Mouse (Mus musculus): ENCODE results near the gene Rbbp8nl. TPM values are rescaled to one million over a fixed set of nuclear protein-coding genes. Genes with fewer than 3 reads are reported as not detected.
A peak's percentile ranks its signal among the peaks of the same experiment; 100 is the strongest.

Rbbp8nl gene
- total RNA-seq, 1 experiment from 2014 or later: not detected

DNA sequence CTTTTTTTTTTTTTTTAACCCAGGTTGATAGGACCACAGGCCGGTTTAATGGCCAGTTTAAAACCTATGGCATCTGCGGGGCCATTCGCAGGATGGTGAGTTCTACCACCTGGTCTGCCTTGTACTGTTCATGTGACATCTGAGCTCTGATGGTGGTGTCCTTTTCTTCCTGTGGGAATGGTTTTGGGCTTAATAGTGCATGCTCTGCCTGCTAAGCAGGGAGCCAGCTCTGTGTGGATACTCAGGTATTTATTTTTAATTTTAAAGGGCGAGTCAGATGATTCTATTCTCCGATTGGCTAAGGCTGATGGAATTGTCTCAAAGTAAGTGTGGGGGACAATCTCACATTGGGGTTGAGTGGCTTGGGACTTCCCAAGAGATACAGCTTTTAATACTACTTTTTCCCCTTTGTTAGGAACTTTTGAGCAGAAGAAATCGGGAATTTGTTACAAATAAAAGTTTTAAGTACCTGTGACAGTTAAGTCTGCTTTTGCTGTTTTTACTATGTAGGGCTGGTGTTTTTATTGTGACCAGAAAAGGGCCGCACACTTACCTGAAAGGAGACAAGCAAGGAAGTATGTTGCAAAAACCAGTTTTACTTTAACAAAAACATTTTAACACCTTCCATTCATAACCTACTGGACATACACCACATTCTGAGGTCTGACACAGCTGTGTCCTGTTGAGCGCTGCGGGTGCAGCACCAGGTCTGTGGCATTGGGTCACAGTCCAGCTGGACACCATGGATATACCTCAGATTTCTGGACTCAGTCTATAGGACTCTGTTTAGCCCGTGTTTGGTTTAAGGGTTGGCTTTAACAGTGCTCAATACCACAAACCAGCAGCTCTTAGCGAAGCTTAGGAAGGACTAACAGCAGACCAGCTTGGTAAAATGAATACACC is 31.5 kb downstream of the Rbbp8nl start:
- DNase-seq: no peak

DNA sequence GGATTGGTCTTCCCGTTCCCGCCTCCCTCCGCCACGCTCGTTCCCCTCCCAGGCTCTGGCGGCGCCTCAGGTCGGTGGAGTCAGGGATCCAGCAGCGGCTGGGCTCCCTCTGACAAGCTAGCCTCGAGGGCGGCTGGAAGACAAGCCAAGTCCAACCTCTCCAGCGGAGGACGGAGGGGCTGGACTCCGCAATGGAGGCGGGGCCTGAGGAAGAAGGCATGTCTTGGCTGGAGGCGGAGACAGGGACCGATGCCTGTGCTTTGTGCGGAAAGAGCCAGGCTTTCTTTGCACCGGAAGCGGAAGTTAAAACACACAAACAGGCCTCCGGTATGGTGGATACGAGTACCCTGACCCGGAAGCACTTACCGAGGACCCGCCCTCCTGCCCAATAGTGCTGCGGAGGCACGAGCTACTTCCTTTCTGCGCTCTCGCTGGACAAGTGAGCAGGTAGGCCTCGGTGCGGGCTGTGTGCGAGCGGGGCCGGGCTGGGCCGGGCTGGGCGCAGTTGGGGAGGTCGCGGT is 32.6 kb downstream of the Rbbp8nl start, which contains the start of gene Rps21:
Rps21 (plus strand) TSS at position 377 of the 521 bp plus-strand sequence.
- peak; percentile 98 for DNase-seq

GRCm38 (mm10) chr2:180256296-180257000 is 33.2 kb downstream of the Rbbp8nl start:
- DNase-seq: no peak

- DNase-seq: no peak
These were observed 34.0 kb downstream of the Rbbp8nl start for GRCm38 (mm10) chr2:180255701-180256100.

- DNase-seq: no peak
These were observed 35.1 kb downstream of the Rbbp8nl start for GRCm38 (mm10) chr2:180254436-180255209.

DNA sequence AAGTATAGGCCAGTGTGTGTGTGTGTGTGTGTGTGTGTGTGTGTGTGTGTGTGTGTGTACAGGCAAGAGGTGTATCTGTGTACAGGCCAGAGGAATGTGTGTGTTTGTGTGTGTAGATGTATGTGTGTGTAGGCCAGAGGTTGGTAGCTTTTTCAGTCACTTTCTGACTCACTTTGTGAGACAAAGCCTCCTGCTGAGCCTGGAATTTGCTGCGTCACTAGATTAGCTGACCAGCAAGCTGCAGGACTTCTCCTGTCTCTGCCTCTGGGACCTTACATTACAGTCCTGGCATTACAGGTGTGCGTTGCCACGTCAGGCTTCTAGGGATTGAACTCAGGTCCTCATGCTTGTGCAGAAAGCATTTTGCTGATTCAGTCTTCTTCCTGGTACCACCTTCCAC is 37.8 kb downstream of the Rbbp8nl start:
- DNase-seq: no peak

DNA sequence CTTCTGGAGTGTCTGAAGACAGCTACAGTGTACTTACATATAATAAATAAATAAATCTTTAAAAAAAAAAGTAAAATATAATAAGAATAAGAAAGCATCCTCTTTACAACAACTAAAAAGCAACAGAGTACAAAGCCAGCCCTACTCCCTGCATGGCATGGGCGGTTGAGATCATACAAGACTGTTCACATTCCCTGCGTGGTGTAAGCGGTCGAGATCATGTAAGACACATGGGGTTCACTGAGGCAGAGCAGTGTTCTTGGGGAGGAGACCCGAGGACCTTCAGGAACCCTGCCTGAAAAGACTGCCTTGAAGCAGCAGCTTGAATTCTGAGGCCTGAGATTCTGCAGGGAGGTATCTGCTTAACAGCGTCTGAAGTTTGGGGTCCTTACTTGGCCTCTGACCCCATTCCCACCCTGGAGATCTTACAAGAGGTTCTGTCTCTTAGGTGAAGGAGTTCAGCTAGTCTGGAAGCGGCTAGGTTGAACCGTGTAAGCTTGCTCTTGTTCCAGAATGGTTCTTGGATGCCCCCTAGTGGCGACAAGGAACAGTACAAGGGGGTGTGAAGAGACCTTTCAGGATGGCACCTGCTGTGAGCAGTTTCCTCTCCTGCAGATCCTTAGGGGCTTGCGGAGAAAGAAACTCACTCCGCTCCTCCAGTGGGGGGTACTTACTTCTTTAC is 38.6 kb downstream of the Rbbp8nl start:
- peak; percentile 90 for DNase-seq

- no peak for DNase-seq
These were observed 40.6 kb downstream of the Rbbp8nl start for GRCm38 (mm10) chr2:180248947-180249660.

GRCm38 (mm10) chr2:180247916-180248315 is 41.8 kb downstream of the Rbbp8nl start:
- DNase-seq: no peak

- no peak for DNase-seq
These were observed 46.6 kb downstream of the Rbbp8nl start for GRCm38 (mm10) chr2:180243108-180243507.

DNA sequence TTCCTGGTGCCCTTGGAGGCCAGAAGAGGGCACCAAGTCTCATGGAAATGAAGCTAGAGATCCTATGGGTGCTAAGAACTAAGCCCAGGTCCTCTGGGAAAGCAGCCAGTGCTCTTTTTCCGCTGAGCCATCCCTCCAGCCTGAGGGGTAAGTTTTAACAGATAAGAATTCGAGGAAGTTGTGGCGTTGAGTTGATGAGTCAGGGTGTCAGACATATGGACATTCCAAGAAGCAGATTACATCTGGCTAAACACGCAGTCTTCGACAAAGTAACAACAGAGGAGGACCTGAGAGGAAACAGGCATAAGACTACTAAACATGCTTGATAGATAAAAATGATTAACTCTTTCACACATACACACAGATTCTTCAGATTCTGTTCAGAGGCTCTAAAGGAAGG is 51.1 kb downstream of the Rbbp8nl start:
- no peak for DNase-seq

- no peak for DNase-seq
These were observed 51.9 kb downstream of the Rbbp8nl start for GRCm38 (mm10) chr2:180237601-180238345.

DNA sequence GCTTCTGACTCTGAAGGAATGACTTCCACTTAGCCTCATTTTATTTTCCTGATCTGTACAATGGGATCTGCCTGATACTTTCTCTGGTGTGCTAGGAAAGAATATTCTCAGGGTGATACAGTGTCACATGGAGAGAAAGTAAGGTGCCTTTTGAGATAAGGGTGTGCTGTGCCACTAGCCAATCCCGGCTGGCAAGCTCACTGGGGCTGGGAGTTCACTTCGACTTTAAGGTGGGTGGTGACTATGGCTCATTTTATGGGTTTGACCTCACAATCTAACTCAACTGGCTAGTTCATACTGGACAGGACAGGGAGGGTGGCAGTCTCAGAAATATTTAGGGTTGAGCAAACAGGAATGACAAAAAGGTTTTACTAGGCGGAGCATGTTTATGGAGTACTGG is 52.7 kb downstream of the Rbbp8nl start:
- no peak for DNase-seq

DNA sequence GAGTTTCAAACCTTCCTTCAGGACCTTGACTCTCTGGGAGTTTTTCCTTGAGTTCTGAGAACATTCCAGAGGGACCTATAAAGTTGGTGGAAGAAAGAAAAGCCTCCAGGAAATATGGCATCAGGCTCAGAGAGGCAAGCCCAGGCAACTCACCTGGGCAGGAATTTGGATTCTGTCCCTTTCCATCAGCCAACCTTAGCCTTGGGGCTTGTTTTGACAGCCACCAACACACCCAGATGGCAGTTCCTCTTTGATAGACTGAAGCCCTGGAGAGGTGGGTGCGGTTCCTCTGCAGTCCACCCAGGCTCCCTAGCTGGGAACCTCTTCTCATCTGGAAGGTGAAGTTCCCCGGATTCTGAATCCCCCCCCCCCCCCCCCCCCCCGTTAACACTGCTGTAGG is 53.2 kb downstream of the Rbbp8nl start:
- no peak for DNase-seq

- no peak for DNase-seq
These were observed 53.9 kb downstream of the Rbbp8nl start for GRCm38 (mm10) chr2:180235788-180236187.

DNA sequence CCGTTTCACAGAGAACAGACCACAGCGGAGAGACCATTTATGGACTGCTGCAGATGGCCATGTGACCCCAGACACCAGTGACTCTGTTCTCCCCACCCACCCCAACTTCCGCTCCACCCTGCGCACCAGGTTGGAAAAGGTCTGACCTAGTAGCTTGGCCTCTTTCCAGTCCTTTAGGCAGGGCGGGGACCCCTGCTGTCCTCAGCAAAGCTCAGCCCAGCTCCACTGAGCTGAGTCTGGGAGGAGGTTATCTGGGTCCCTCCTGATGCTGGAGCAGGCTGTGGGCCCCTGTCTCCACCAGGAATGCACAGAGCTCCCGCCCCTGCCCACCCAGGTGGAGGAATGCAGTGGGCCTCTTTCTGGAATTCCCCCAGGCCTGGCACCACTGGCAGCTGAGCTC is 54.7 kb downstream of the Rbbp8nl start:
- no peak for DNase-seq

GRCm38 (mm10) chr2:180234353-180234752 is 55.3 kb downstream of the Rbbp8nl start:
- DNase-seq: no peak

DNA sequence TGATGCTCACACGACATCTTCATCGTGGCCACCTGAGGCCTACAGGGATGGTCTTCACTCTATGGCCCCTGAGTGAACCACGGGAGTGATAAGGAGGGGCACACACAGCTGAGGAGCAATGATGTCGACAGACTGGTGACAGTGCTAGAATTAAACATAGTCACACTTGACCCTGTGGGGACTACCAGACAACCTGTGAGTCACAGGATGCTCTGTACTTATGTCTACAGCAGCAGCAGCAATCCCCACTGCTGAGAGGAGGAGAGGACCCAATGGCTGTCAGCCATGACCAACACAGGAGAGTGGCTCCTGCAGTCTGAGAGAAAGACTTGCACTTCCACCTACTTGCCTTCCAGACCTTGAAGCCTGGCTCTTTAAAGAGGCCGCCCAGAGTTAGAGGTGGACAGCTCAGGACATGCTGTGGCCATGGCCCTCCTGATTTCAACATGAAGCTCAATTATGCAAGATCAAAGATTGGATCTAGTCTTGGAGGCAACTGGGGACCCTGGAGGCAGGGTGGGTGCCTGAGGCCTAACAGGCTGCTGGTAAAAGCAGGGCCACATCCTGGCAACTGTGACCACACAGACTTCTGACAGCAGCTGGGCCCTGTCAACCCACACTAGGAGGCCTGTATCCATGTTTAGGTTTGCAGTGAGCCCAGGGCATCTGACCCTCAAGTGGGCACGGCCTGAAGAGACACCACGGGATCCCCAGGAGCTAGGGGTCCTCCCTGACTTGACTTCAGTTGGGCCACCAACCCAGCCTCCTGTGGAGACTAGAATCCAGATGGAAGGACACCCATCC is 56.4 kb downstream of the Rbbp8nl start:
- DNase-seq: peak; percentile 24

DNA sequence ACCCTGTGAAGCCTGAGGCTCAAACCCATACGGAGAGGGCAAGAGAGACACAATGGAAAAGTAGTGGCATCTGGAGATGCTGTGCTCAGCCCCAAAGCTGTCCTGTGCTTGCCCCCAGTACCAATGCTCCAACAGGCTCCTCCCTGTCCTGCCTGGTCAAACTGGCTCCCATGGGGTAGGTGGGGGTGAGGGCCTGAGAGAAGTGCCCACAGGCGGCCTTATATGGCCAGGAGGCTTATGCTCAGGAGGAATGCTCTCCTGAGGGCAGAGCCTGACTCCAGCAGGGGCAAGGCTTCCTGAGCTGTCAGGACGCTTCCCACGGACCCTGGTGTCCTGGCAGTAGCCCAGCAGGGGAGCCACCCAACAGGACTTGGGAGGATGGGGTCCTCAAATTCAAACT is 59.2 kb downstream of the Rbbp8nl start:
- DNase-seq: no peak

Data from adrenal gland, postnatal 14 days (tissue).